Mouse (Mus musculus) liver, embryonic 15.5 days (tissue): Measurements from ENCODE around the gene Hdac11. TPM values are rescaled to one million over a fixed set of nuclear protein-coding genes. Genes with fewer than 3 reads are reported as not detected.

ENCODE experiments used
- ATAC-seq: fragments of 200-750 bp; cut with Nextera tagmentation; 2 replicates; pipeline ENCODE4 v1.8.0; 2017; ENCODE audit warnings: moderate number of reproducible peaks, mild to moderate bottlenecking, moderate library complexity; ENCODE audit not compliant: insufficient read depth
- H3K27ac ChIP-seq: fragments of 300-500 bp; sonication (generic); replicated peaks from 2 replicates; pipeline ENCODE4 v1.5.1; 2015; ENCODE audit warnings: mild to moderate bottlenecking, inconsistent platforms
- H3K27me3 ChIP-seq: fragments of 300-500 bp; sonication (generic); 2 replicates; pipeline ENCODE4 v1.6.1; 2015; ENCODE audit warnings: mild to moderate bottlenecking, inconsistent platforms
- H3K36me3 ChIP-seq: fragments of 300-500 bp; sonication (generic); replicated peaks from 2 replicates; pipeline ENCODE4 v1.6.1; 2015; ENCODE audit warnings: moderate library complexity, mild to moderate bottlenecking, inconsistent platforms
- H3K4me1 ChIP-seq: fragments of 300-500 bp; sonication (generic); replicated peaks from 2 replicates; pipeline ENCODE4 v1.6.1; 2015; ENCODE audit warnings: inconsistent platforms
- H3K4me2 ChIP-seq: fragments of 300-500 bp; sonication (generic); 2 replicates; pipeline ENCODE4 v1.6.1; 2015; ENCODE audit warnings: moderate library complexity, mild to moderate bottlenecking, inconsistent platforms
- H3K4me3 ChIP-seq: fragments of 300-500 bp; sonication (generic); replicated peaks from 2 replicates; pipeline ENCODE4 v1.5.1; 2015; ENCODE audit warnings: mild to moderate bottlenecking, inconsistent platforms
- H3K9ac ChIP-seq: fragments of 300-500 bp; sonication (generic); 2 replicates; pipeline ENCODE4 v1.6.1; 2015; ENCODE audit warnings: moderate library complexity, mild to moderate bottlenecking, inconsistent platforms
- H3K9me3 ChIP-seq: fragments of 300-500 bp; sonication (generic); replicated peaks from 2 replicates; pipeline ENCODE4 v1.6.1; 2016; ENCODE audit warnings: inconsistent platforms
- WGBS: fragments of 180-500 bp; shearing (Covaris S2); methylation state at CpG from one replicate; pipeline ENCODE4 v1.1.7; 2015; ENCODE audit warnings: mixed read lengths; ENCODE audit not compliant: insufficient replicate concordance; 5-methylcytosine and 5-hydroxymethylcytosine counted together
- polyA plus RNA-seq: library from polyadenylated mRNA; unstranded; fragments of >200 nt; fragmentation: Nextera tagmentation; extraction: Ambion mirVana; gene quantifications from 2 replicates; pipeline ENCODE4 v1.2.1, GENCODE M21; 2015

Hdac11 gene
- polyA plus RNA-seq, 1 experiment from 2014 or later: 5.9 TPM

DNA sequence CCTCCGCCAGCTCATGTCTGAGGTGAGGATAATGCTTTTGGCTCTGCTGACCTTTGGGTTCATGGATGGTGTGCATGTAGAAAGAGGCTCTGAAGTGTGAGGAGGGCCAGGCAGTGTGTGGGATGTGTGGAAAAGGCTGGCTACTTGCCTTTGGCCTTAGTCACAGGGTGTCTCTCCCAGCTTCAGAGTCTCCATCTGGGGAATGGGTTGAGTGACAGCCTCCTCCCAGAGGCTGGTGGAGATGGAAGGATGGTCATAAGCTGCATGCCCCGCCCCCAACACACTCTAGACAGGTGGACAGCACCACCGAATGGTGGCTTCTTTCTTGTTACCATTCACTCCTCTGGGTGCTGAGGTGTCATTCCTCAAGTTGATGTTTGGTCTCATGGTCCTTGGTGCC, 62.4 kb downstream of the Hdac11 start:
- WGBS: 34% methylated on average over 3 of the region's 3 CpGs
- H3K36me3 ChIP-seq: no peaks in the 10 kb centered on the region
- no peak overlapping the region for H3K4me3 ChIP-seq
- H3K9ac ChIP-seq: no peak overlapping the region
- H3K4me1 ChIP-seq: no peaks in the 10 kb centered on the region
- H3K27ac ChIP-seq: no peak overlapping the region
- H3K27me3 ChIP-seq: peaks cover 11% of the 10 kb centered on the region
- H3K4me2 ChIP-seq: no peak overlapping the region
- H3K9me3 ChIP-seq: no peaks in the 10 kb centered on the region
- ATAC-seq: no peak

DNA sequence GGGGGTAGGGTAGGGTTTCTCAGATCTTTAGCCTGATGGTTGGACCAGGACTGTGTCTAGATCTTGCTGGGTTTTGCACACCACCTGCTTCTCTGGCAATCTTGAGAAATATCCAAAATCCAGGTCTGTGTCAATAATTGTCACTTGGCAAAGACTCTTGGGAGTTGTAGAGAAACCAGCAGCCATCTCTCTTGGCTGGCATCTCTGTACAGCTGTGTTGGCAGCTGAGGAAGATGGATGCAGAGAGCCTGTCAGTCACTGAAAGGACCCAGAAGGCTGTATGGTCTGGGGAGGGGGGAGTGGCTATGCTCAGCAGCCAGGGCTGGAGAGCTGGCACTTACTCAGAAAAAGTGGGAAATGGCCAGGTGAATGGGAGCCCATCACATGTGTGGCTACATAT, 63.6 kb downstream of the Hdac11 start:
- H3K27me3 ChIP-seq: peaks cover 7% of the 10 kb centered on the region; the same call in 1 of the 2 replicates
- ATAC-seq: no peak
- H3K9ac ChIP-seq: no peak overlapping the region
- H3K4me3 ChIP-seq: no peak overlapping the region
- H3K4me2 ChIP-seq: no peak overlapping the region
- H3K9me3 ChIP-seq: no peaks in the 10 kb centered on the region
- H3K27ac ChIP-seq: no peak overlapping the region
- H3K4me1 ChIP-seq: no peaks in the 10 kb centered on the region
- H3K36me3 ChIP-seq: no peaks in the 10 kb centered on the region

DNA sequence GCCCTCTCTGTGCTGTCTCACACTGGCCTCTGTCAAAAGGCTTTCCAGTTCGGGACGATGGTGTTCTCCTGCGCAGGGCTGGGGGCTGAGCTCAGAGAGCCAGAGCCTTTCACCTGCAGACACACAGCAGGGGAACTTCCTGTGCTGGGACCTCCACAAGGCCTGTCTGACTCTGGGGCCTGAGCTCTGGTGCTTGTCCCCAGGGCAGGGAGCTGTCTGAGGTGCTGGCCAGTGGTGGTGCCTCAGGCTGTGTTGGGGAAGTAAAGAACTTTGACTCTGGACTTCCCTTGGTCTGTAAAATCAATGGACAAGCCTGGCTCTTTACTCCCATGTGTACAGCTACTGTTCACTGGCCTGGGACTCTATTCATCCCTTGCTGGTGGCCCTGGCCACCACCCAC, 64.6 kb downstream of the Hdac11 start:
- WGBS: 5% methylated on average over 3 of the region's 3 CpGs
- ATAC-seq: no peak
- no peaks in the 10 kb centered on the region for H3K36me3 ChIP-seq

DNA sequence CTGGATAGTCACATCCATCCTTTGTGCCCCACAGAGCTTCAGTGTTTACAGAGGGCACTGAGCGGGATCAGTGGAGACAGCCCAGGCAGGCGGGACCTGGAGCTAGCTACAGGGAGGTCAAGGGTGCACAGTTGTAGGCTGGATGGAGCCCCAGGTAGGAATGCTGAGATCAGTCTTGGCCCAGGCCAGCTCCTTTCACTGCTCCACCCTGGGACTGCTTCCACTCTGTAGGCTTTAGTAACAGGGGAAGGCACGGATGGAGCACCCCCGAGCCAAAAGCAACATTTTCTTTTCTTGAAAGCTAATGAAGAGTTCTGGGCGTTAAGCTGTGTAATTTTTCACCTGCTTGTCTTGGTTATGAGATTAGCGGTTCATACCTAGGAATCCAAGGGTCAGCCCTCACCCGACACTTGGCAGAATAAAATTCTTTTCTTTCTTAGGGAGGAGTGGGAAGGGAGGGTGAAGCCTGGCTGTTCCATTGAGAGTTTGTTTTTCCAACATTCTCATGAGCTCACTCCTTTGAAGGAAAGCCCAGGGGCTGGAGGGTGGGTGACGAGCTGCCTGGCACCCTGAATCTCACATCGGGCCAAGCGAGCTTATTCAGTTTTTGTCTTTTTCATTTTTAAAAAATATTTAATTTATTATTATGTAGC, 66.4 kb downstream of the Hdac11 start:
- H3K4me1 ChIP-seq: no peaks in the 10 kb centered on the region
- WGBS: 56% methylated on average over 10 of the region's 10 CpGs

More for the DNA sequence above, 64.6 kb downstream of the Hdac11 start:
- Histone ChIP-seq H3K27me3 (peaks cover 7% of the 10 kb centered on the region; the same call in 1 of the 2 replicates), H3K4me2 (no peak overlapping the region), H3K9ac (no peak overlapping the region), H3K27ac (no peak overlapping the region), H3K4me3 (no peak overlapping the region), H3K4me1 (no peaks in the 10 kb centered on the region), H3K9me3 (no peaks in the 10 kb centered on the region)

More for the DNA sequence above, 66.4 kb downstream of the Hdac11 start:
- no peaks in the 10 kb centered on the region for H3K36me3 ChIP-seq
- no peak overlapping the region for H3K27ac ChIP-seq
- H3K9ac ChIP-seq: no peak overlapping the region
- H3K4me2 ChIP-seq: no peak overlapping the region
- no peak for ATAC-seq
- H3K27me3 ChIP-seq: peaks cover 7% of the 10 kb centered on the region; the same call in 1 of the 2 replicates
- no peaks in the 10 kb centered on the region for H3K9me3 ChIP-seq
- no peak overlapping the region for H3K4me3 ChIP-seq

Other genes with a start within 250 kb of the Hdac11 start
- gene Iqsec1, start 168.0 kb upstream of the Hdac11 start, polyA plus RNA-seq: 2.6 and 3.0 TPM in 2 replicates
- gene Nup210, start 39.8 kb upstream of the Hdac11 start, polyA plus RNA-seq: 32.0 and 37.1 TPM in 2 replicates
- 6.2 and 6.5 TPM in 2 replicates for gene Fbln2, start 55.8 kb downstream of the Hdac11 start, polyA plus RNA-seq